Mouse (Mus musculus): ENCODE measurements around the gene Tmem121b.

DNA sequence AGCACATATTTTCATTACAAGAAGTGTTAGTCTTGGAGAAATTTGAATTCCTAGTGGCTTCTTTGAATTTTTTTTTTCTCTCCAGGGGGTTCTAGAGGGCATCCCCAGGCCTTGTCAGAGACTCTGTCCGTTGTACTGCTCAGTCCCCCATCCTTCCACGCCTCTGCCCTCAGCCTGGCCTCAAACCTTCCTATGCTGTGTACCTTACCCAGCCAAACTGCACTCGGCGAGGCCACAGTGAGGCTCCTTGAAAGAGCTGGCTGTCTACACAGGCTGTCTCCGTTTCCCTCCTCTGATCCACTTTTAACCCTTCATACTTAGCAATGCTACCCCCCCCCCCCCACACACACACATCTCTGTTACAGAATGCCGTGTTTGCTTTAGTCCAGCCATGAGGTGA is 31.4 kb downstream of the Tmem121b start:
- no peak for TF ChIP-seq POLR2A (IDR thresholded peaks at IDR 0.05; ENCODE audit: insufficient read depth, low read depth, low read length)
- TF ChIP-seq CTCF (IDR thresholded peaks at IDR 0.05): no peak
- no peak for TF ChIP-seq EP300 (IDR thresholded peaks at IDR 0.05; ENCODE audit: insufficient read depth, low read depth, low read length)
